Mouse (Mus musculus) lung, embryonic 14.5 days (tissue): Measurements from ENCODE around the gene Hist1h3e. TPM values are rescaled to one million over a fixed set of nuclear protein-coding genes. Genes with fewer than 3 reads are reported as not detected.
"Not testable (repeated sequence)": the region's sequence is repeated elsewhere in the genome, so short reads cannot be mapped to it uniquely, and the experiment has no call there.

Experiments used
- ATAC-seq: fragments of 200-750 bp; cut with Nextera tagmentation; 2 replicates; pipeline ENCODE4 v1.8.0; 2017; ENCODE audit warnings: mild to moderate bottlenecking, moderate TSS enrichment, moderate library complexity; ENCODE audit not compliant: insufficient read depth
- DNase-seq: peaks from one replicate; pipeline ENCODE4 v3.0.0-alpha.2; 2015
- H3K27ac ChIP-seq: fragments of 300-500 bp; sonication (generic); 2 replicates; pipeline ENCODE4 v1.5.1; 2014; ENCODE audit warnings: low read depth, mild to moderate bottlenecking, moderate library complexity
- H3K27me3 ChIP-seq: fragments of 300-500 bp; sonication (generic); 2 replicates; pipeline ENCODE4 v1.6.1; 2014; ENCODE audit warnings: low read length, control low read depth; ENCODE audit not compliant: insufficient read depth
- H3K36me3 ChIP-seq: fragments of 300-500 bp; sonication (generic); 2 replicates; pipeline ENCODE4 v1.6.1; 2014; ENCODE audit warnings: control low read depth; ENCODE audit not compliant: insufficient read depth
- H3K4me1 ChIP-seq: fragments of 300-500 bp; sonication (generic); 2 replicates; pipeline ENCODE4 v1.6.1; 2014; ENCODE audit warnings: antibody characterized with exemption, control low read depth; ENCODE audit not compliant: insufficient read depth
- H3K4me2 ChIP-seq: fragments of 300-500 bp; sonication (generic); 2 replicates; pipeline ENCODE4 v1.6.1; 2014; ENCODE audit warnings: mild to moderate bottlenecking
- H3K4me3 ChIP-seq: fragments of 300-500 bp; sonication (generic); 2 replicates; pipeline ENCODE4 v1.5.1; 2014; ENCODE audit warnings: low read depth, low read length
- H3K9ac ChIP-seq: fragments of 300-500 bp; sonication (generic); 2 replicates; pipeline ENCODE4 v1.6.1; 2014
- H3K9me3 ChIP-seq: fragments of 300-500 bp; sonication (generic); 2 replicates; pipeline ENCODE4 v1.6.1; 2016; ENCODE audit warnings: low read depth, low read length, control low read depth
- CTCF ChIP-seq: IDR thresholded peaks from 2 replicates; pipeline ENCODE4 v1.5.1; 2016; ENCODE audit warnings: antibody characterized with exemption, low read depth
- WGBS: fragments of 180-500 bp; shearing (Covaris S2); extraction: QIAGEN DNeasy Blood & Tissue Kit; methylation state at CpG from one replicate; pipeline ENCODE4 v1.1.7; 2014; 5-methylcytosine and 5-hydroxymethylcytosine counted together
- polyA plus RNA-seq: library from polyadenylated mRNA; unstranded; fragments of >200 nt; fragmentation: Nextera tagmentation; extraction: Ambion mirVana; gene quantifications from 2 replicates; pipeline ENCODE4 v1.2.1, GENCODE M21; 2014

Gene Hist1h3e
- polyA plus RNA-seq, 1 experiment from 2014 or later, result 10.6 TPM

GRCm38 (mm10) chr13:23603182-23603699 lies 41.1 kb upstream of the Hist1h3e start:
- H3K36me3 ChIP-seq, result no peaks in the 10 kb centered on the region
- no peak overlapping the region for H3K9ac ChIP-seq
- H3K4me3 ChIP-seq, result no peak overlapping the region
- H3K9me3 ChIP-seq, result no peaks in the 10 kb centered on the region
- TF ChIP-seq CTCF, result no peak
- no peaks in the 10 kb centered on the region for H3K27me3 ChIP-seq
- no peak for ATAC-seq
- 67% methylated on average over 7 of the region's 7 CpGs for WGBS
- no peaks in the 10 kb centered on the region for H3K4me1 ChIP-seq
- H3K4me2 ChIP-seq, result no peak overlapping the region
- no peak overlapping the region for H3K27ac ChIP-seq
- peak; percentile 32 for DNase-seq

- WGBS, result 4% methylated on average over 9 of the region's 9 CpGs
- peak; percentile 52; the same call in 1 of the 2 replicates for ATAC-seq
- no peaks in the 10 kb centered on the region for H3K27me3 ChIP-seq
- no peak overlapping the region for H3K9ac ChIP-seq
- no peaks in the 10 kb centered on the region for H3K36me3 ChIP-seq
- H3K4me2 ChIP-seq, result no peak overlapping the region
- no peak overlapping the region for H3K27ac ChIP-seq
- H3K9me3 ChIP-seq, result no peaks in the 10 kb centered on the region
- DNase-seq, result peak; percentile 93
- TF ChIP-seq CTCF, result peak; percentile 82
- no peak overlapping the region for H3K4me3 ChIP-seq
- H3K4me1 ChIP-seq, result peaks cover 4% of the 10 kb centered on the region; the same call in 1 of the 2 replicates
These were observed 35.8 kb upstream of the Hist1h3e start for GRCm38 (mm10) chr13:23597957-23598356.

GRCm38 (mm10) chr13:23595622-23596372 lies 33.6 kb upstream of the Hist1h3e start:
- Histone ChIP-seq H3K36me3 (no peaks in the 10 kb centered on the region), H3K27ac (no peak overlapping the region), H3K4me2 (no peak overlapping the region), H3K4me3 (no peak overlapping the region), H3K9ac (no peak overlapping the region), H3K9me3 (no peaks in the 10 kb centered on the region), H3K4me1 (peaks cover 4% of the 10 kb centered on the region; the same call in 1 of the 2 replicates), H3K27me3 (no peaks in the 10 kb centered on the region)
- 85% methylated on average over 7 of the region's 7 CpGs for WGBS
- no peak for ATAC-seq
- no peak for TF ChIP-seq CTCF
- no peak for DNase-seq

- Histone ChIP-seq H3K36me3 (no peaks in the 10 kb centered on the region), H3K9ac (no peak overlapping the region), H3K27me3 (no peaks in the 10 kb centered on the region), H3K4me2 (no peak overlapping the region), H3K27ac (no peak overlapping the region), H3K9me3 (no peaks in the 10 kb centered on the region), H3K4me3 (no peak overlapping the region), H3K4me1 (peaks cover 4% of the 10 kb centered on the region; the same call in 1 of the 2 replicates)
- DNase-seq, result no peak
- no peak for TF ChIP-seq CTCF
- 72% methylated on average over 2 of the region's 2 CpGs for WGBS
- no peak for ATAC-seq
These were observed 33.0 kb upstream of the Hist1h3e start for GRCm38 (mm10) chr13:23595185-23595584.

- no peak overlapping the region for H3K4me2 ChIP-seq
- peak; percentile 37 for DNase-seq
These were observed 31.0 kb upstream of the Hist1h3e start for GRCm38 (mm10) chr13:23593051-23593770.

GRCm38 (mm10) chr13:23592614-23593013 lies 30.4 kb upstream of the Hist1h3e start:
- DNase-seq, result no peak
- 84% methylated on average over 7 of the region's 7 CpGs for WGBS

More at GRCm38 (mm10) chr13:23593051-23593770, 31.0 kb upstream of the Hist1h3e start:
- Histone ChIP-seq H3K27me3 (no peaks in the 10 kb centered on the region), H3K36me3 (no peaks in the 10 kb centered on the region), H3K4me3 (no peak overlapping the region), H3K27ac (peak overlapping the region; percentile 83), H3K9me3 (no peaks in the 10 kb centered on the region), H3K4me1 (peaks cover 4% of the 10 kb centered on the region; the same call in 1 of the 2 replicates), H3K9ac (peak overlapping the region; percentile 20; the same call in 1 of the 2 replicates)
- 70% methylated on average over 5 of the region's 5 CpGs for WGBS
- ATAC-seq, result no peak
- no peak for TF ChIP-seq CTCF

GRCm38 (mm10) chr13:23591886-23592285 lies 29.7 kb upstream of the Hist1h3e start:
- not testable (repeated sequence) for H3K4me1 ChIP-seq, H3K27me3 ChIP-seq, H3K9ac ChIP-seq, H3K36me3 ChIP-seq, H3K27ac ChIP-seq, H3K4me2 ChIP-seq, ATAC-seq, H3K4me3 ChIP-seq, DNase-seq, H3K9me3 ChIP-seq
- 70% methylated on average over 6 of the region's 7 CpGs for WGBS

More at GRCm38 (mm10) chr13:23592614-23593013, 30.4 kb upstream of the Hist1h3e start:
- Histone ChIP-seq H3K9me3 (no peaks in the 10 kb centered on the region), H3K27me3 (no peaks in the 10 kb centered on the region), H3K27ac (peak overlapping the region; percentile 83; the same call in 1 of the 2 replicates), H3K4me3 (no peak overlapping the region), H3K9ac (peak overlapping the region; percentile 20; the same call in 1 of the 2 replicates), H3K4me1 (peaks cover 4% of the 10 kb centered on the region; the same call in 1 of the 2 replicates), H3K36me3 (no peaks in the 10 kb centered on the region), H3K4me2 (no peak overlapping the region)
- TF ChIP-seq CTCF, result no peak
- ATAC-seq, result no peak
